Mouse (Mus musculus): Measurements from ENCODE around the gene Slc12a4.

GRCm38 (mm10) chr8:105988546-105988945, 22.6 kb upstream of the Slc12a4 start:
- TF ChIP-seq CTCF (IDR thresholded peaks at IDR 0.05) (no peak), EP300 (IDR thresholded peaks at IDR 0.05) (no peak)

Measured in lung, postnatal 0 days (tissue).